Mouse (Mus musculus) CH12.LX (cell line): ENCODE data around the gene Ugt1a10. TPM values are rescaled to one million over a fixed set of nuclear protein-coding genes. Genes with fewer than 3 reads are reported as not detected.

Source experiments
- DNase-seq: peaks from one replicate; pipeline ENCODE4 v3.0.0-alpha.2; 2013; ENCODE audit errors: extremely low read depth
- H3K27ac ChIP-seq: 2 replicates; pipeline ENCODE4 v1.5.1; 2012; ENCODE audit warnings: low read depth, mild to moderate bottlenecking, control low read depth, moderate library complexity; ENCODE audit not compliant: insufficient read depth
- H3K27me3 ChIP-seq: replicated peaks from 2 replicates; pipeline ENCODE3; 2012; ENCODE audit warnings: inconsistent platforms
- H3K36me3 ChIP-seq, 2 experiments: replicated peaks in 1 of 2; 2 replicates each; pipeline versions ENCODE3 to v1.6.1; 2012; ENCODE audit warnings: inconsistent platforms in 1 of 2, low read length in 1 of 2, mild to moderate bottlenecking in 1 of 2, mixed read lengths in 1 of 2, moderate library complexity in 1 of 2; ENCODE audit not compliant: control insufficient read depth in 1 of 2, insufficient read depth in 1 of 2
- H3K4me1 ChIP-seq, 2 experiments: 2 replicates each; pipeline ENCODE4 v1.6.1; 2012; ENCODE audit warnings: inconsistent platforms in 1 of 2, moderate library complexity in 1 of 2; ENCODE audit not compliant: insufficient read depth in 2 of 2, control insufficient read depth in 1 of 2
- H3K4me2 ChIP-seq: 2 replicates; pipeline ENCODE4 v1.6.1; 2012; ENCODE audit warnings: low read depth, mild to moderate bottlenecking, control low read depth; ENCODE audit not compliant: poor library complexity, insufficient read depth, severe bottlenecking
- H3K4me3 ChIP-seq, 3 experiments: fragments of 150-350 bp in 1 of 3; sonication (generic) in 1 of 3; replicated peaks in 1 of 3; 2 replicates each; pipeline versions ENCODE3 to v1.5.1; 2011 to 2012; ENCODE audit warnings: low read depth in 2 of 3, low read length in 2 of 3, mild to moderate bottlenecking in 2 of 3, moderate library complexity in 2 of 3, control low read depth in 1 of 3, improper control_type of control experiment in 1 of 3, inconsistent platforms in 1 of 3, mixed read lengths in 1 of 3; ENCODE audit not compliant: poor library complexity in 1 of 3
- H3K79me2 ChIP-seq: replicated peaks from 2 replicates; pipeline ENCODE4 v1.6.1; 2012; ENCODE audit warnings: mild to moderate bottlenecking, moderate library complexity; ENCODE audit not compliant: control insufficient read depth, poor library complexity, insufficient read depth, severe bottlenecking; ENCODE audit errors: extremely low read depth
- H3K9ac ChIP-seq: 2 replicates; pipeline ENCODE4 v1.6.1; 2012; ENCODE audit warnings: low read depth, mild to moderate bottlenecking, control low read depth, moderate library complexity; ENCODE audit not compliant: insufficient read depth
- H3K9me3 ChIP-seq: replicated peaks from 2 replicates; pipeline ENCODE3; 2012; ENCODE audit warnings: low read length, inconsistent platforms, mixed read lengths
- CHD2 ChIP-seq: IDR thresholded peaks from 2 replicates; pipeline ENCODE4 v1.6.1; 2011; ENCODE audit warnings: low read length, improper control_type of control experiment
- ELF1 ChIP-seq: IDR thresholded peaks from 2 replicates; pipeline ENCODE4 v1.6.1; 2014; ENCODE audit warnings: low read depth, mild to moderate bottlenecking, inconsistent platforms, low read length, improper control_type of control experiment
- EP300 ChIP-seq: IDR thresholded peaks from 2 replicates; pipeline ENCODE4 v1.6.1; 2011; ENCODE audit warnings: low read length, improper control_type of control experiment
- JUND ChIP-seq: conservative IDR thresholded peaks from 2 replicates; pipeline ENCODE4 v1.6.1; 2011; ENCODE audit warnings: low read depth, low read length, improper control_type of control experiment
- MAFK ChIP-seq: IDR thresholded peaks from 2 replicates; pipeline ENCODE4 v1.6.1; 2011; ENCODE audit warnings: low read length, improper control_type of control experiment; ENCODE audit not compliant: insufficient replicate concordance
- MAX ChIP-seq: IDR thresholded peaks from 2 replicates; pipeline ENCODE4 v1.6.1; 2011; ENCODE audit warnings: low read length, improper control_type of control experiment
- MXI1 ChIP-seq: IDR thresholded peaks from 2 replicates; pipeline ENCODE4 v1.6.1; 2011; ENCODE audit warnings: mild to moderate bottlenecking, low read depth, low read length, improper control_type of control experiment
- NELFE ChIP-seq: IDR thresholded peaks from 2 replicates; pipeline ENCODE4 v1.6.1; 2011; ENCODE audit warnings: low read depth, low read length, improper control_type of control experiment
- NRF1 ChIP-seq: IDR thresholded peaks from 2 replicates; pipeline ENCODE4 v1.6.1; 2014; ENCODE audit warnings: low read depth, mild to moderate bottlenecking, inconsistent platforms, low read length, improper control_type of control experiment, moderate library complexity
- PAX5 ChIP-seq: IDR thresholded peaks from 2 replicates; pipeline ENCODE4 v1.6.1; 2012; ENCODE audit warnings: low read length, inconsistent platforms, mixed read lengths
- POLR2A ChIP-seq: IDR thresholded peaks from 2 replicates; pipeline ENCODE4 v1.6.1; 2011; ENCODE audit warnings: low read depth, mild to moderate bottlenecking, improper control_type of control experiment, low read length
- POLR2AphosphoS2 ChIP-seq: IDR thresholded peaks from 2 replicates; pipeline ENCODE4 v1.6.1; 2011; ENCODE audit warnings: low read depth, low read length, improper control_type of control experiment
- RAD21 ChIP-seq: IDR thresholded peaks from 2 replicates; pipeline ENCODE4 v1.6.1; 2011; ENCODE audit warnings: low read depth, mild to moderate bottlenecking, low read length, improper control_type of control experiment, moderate library complexity
- RCOR1 ChIP-seq: conservative IDR thresholded peaks from 2 replicates; pipeline ENCODE4 v1.6.1; 2012; ENCODE audit warnings: low read depth, mild to moderate bottlenecking, inconsistent platforms, low read length, improper control_type of control experiment
- SMC3 ChIP-seq: IDR thresholded peaks from 2 replicates; pipeline ENCODE4 v1.6.1; 2011; ENCODE audit warnings: low read depth, low read length, improper control_type of control experiment
- TBP ChIP-seq: conservative IDR thresholded peaks from 2 replicates; pipeline ENCODE4 v1.6.1; 2011; ENCODE audit warnings: low read depth, low read length, improper control_type of control experiment
- UBTF ChIP-seq: IDR thresholded peaks from 2 replicates; pipeline ENCODE4 v1.6.1; 2012; ENCODE audit warnings: low read depth, mild to moderate bottlenecking, inconsistent platforms, low read length, improper control_type of control experiment, moderate library complexity
- ZC3H11A ChIP-seq: IDR thresholded peaks from 2 replicates; pipeline ENCODE4 v1.6.1; 2012; ENCODE audit warnings: low read depth, mild to moderate bottlenecking, inconsistent platforms, low read length, improper control_type of control experiment
- ZKSCAN1 ChIP-seq: IDR thresholded peaks from 2 replicates; pipeline ENCODE4 v1.6.1; 2012; ENCODE audit warnings: low read depth, inconsistent platforms, low read length, improper control_type of control experiment, borderline replicate concordance
- dilution Hi-C: fragments of 300-500 bp; cut with MboI; formaldehyde crosslinking; loops from 2 replicates; pipeline ENCODE4 v1.14.3; 2020; ENCODE audit warnings: low sequenced_read_pairs; ENCODE audit not compliant: extremely low pct_unique_long_range_greater_than_20kb, extremely low pct_ligation_motif_present
- in situ Hi-C: fragments of 300-500 bp; cut with MboI; formaldehyde crosslinking; loops from 3 replicates; pipeline ENCODE4 v1.14.3; 2019; ENCODE audit warnings: low sequenced_read_pairs, low pct_ligation_motif_present, low pct_unique_long_range_greater_than_20kb, mixed read lengths
- polyA plus RNA-seq: library from polyadenylated mRNA; unstranded; fragments of >175 nt; gene quantifications from 2 replicates; pipeline ENCODE4 v1.2.1, GENCODE M21; 2012; ENCODE audit warnings: low read depth; ENCODE audit not compliant: insufficient read length
- total RNA-seq, 2 experiments: library from RNA; depleted of rRNA; stranded (reverse); fragments of 300-350 nt in 1 of 2; fragments of >200 nt in 1 of 2; gene quantifications; 2 replicates each; pipeline ENCODE4 v1.2.3; 2012 to 2014

The Ugt1a10 gene
- total and polyA plus RNA-seq, 3 experiments, result not detected

- H3K79me2 ChIP-seq, result no peaks in the 10 kb centered on the region
- H3K9me3 ChIP-seq, result peaks cover 73% of the 10 kb centered on the region
- no peaks in the 10 kb centered on the region for H3K36me3 ChIP-seq
- H3K4me2 ChIP-seq, result no peak overlapping the region
- no peak overlapping the region for H3K9ac ChIP-seq
- H3K4me1 ChIP-seq, result no peaks in the 10 kb centered on the region
- TF ChIP-seq MXI1 (no peak), CHD2 (peak; percentile 21; the same call in 1 of the 2 replicates), JUND (no peak), NRF1 (no peak), TBP (no peak), RCOR1 (no peak), UBTF (no peak), ZC3H11A (no peak), EP300 (no peak), ZKSCAN1 (no peak), MAX (0 out of 2 replicates have a peak, but pooled peaks have one; percentile 34), SMC3 (no peak), POLR2A (no peak), NELFE (no peak), PAX5 (no peak), POLR2AphosphoS2 (no peak)
- TF ChIP-seq, all 38 proteins: peak for 2
- H3K4me3 ChIP-seq, result no peak overlapping the region
- dilution Hi-C loops (no loop called here), in situ Hi-C loops (no loop called here)
- peak; percentile 2 for DNase-seq
- H3K27ac ChIP-seq, result no peak overlapping the region
- no peaks in the 10 kb centered on the region for H3K27me3 ChIP-seq
These were observed 159.3 kb downstream of the Ugt1a10 start for GRCm38 (mm10) chr1:88214462-88214952.

GRCm38 (mm10) chr1:88215466-88216380 is 160.5 kb downstream of the Ugt1a10 start:
- Histone ChIP-seq H3K4me1 (no peaks in the 10 kb centered on the region), H3K79me2 (no peaks in the 10 kb centered on the region), H3K9ac (no peak overlapping the region), H3K36me3 (no peaks in the 10 kb centered on the region), H3K4me2 (no peak overlapping the region), H3K4me3 (no peak overlapping the region), H3K27me3 (no peaks in the 10 kb centered on the region), H3K9me3 (peaks cover 80% of the 10 kb centered on the region), H3K27ac (no peak overlapping the region)
- DNase-seq, result peak; percentile 5
- TF ChIP-seq SMC3 (no peak), RAD21 (no peak), UBTF (no peak), POLR2A (no peak), MAFK (no peak), ELF1 (no peak)
- dilution Hi-C loops, result no loop called here
- in situ Hi-C loops, result no loop called here
